Mouse (Mus musculus) heart, embryonic 15.5 days (tissue): ENCODE results near the gene Klc2. TPM values are rescaled to one million over a fixed set of nuclear protein-coding genes. Genes with fewer than 3 reads are reported as not detected.
A peak's percentile ranks its signal among the peaks of the same experiment; 100 is the strongest.

Experiments used
- ATAC-seq: fragments of 200-750 bp; cut with Nextera tagmentation; replicated peaks from 2 replicates; pipeline ENCODE4 v1.8.0; 2017; ENCODE audit warnings: low read depth, moderate TSS enrichment; ENCODE audit not compliant: insufficient number of reproducible peaks, insufficient read depth, low FRiP score
- H3K27ac ChIP-seq: fragments of 300-500 bp; sonication (generic); 2 replicates; pipeline ENCODE4 v1.5.1; 2015; ENCODE audit warnings: mild to moderate bottlenecking, inconsistent platforms
- H3K27me3 ChIP-seq: fragments of 300-500 bp; sonication (generic); 2 replicates; pipeline ENCODE4 v1.6.1; 2015; ENCODE audit warnings: inconsistent platforms
- H3K36me3 ChIP-seq: fragments of 300-500 bp; sonication (generic); 2 replicates; pipeline ENCODE4 v1.6.1; 2015; ENCODE audit warnings: mild to moderate bottlenecking, inconsistent platforms
- H3K4me1 ChIP-seq: fragments of 300-500 bp; sonication (generic); replicated peaks from 2 replicates; pipeline ENCODE4 v1.6.1; 2015; ENCODE audit warnings: inconsistent platforms
- H3K4me2 ChIP-seq: fragments of 300-500 bp; sonication (generic); 2 replicates; pipeline ENCODE4 v1.6.1; 2015; ENCODE audit warnings: inconsistent platforms, mild to moderate bottlenecking, moderate library complexity
- H3K4me3 ChIP-seq: fragments of 300-500 bp; sonication (generic); 2 replicates; pipeline ENCODE4 v1.5.1; 2015; ENCODE audit warnings: mild to moderate bottlenecking, inconsistent platforms
- H3K9ac ChIP-seq: fragments of 300-500 bp; sonication (generic); 2 replicates; pipeline ENCODE4 v1.6.1; 2015; ENCODE audit warnings: mild to moderate bottlenecking, inconsistent platforms
- H3K9me3 ChIP-seq: fragments of 300-500 bp; sonication (generic); replicated peaks from 2 replicates; pipeline ENCODE4 v1.6.1; 2016; ENCODE audit warnings: inconsistent platforms
- WGBS: fragments of 180-500 bp; shearing (Covaris S2); methylation state at CpG from one replicate; pipeline ENCODE4 v1.1.7; 2015; ENCODE audit warnings: mixed read lengths; 5-methylcytosine and 5-hydroxymethylcytosine counted together
- polyA plus RNA-seq: library from polyadenylated mRNA; unstranded; fragments of >200 nt; fragmentation: Nextera tagmentation; extraction: Ambion mirVana; gene quantifications from 2 replicates; pipeline ENCODE4 v1.2.1, GENCODE M21; 2015

Gene Klc2
- polyA plus RNA-seq, 1 experiment from 2014 or later, result 17.1 TPM

GRCm38 (mm10) chr19:5062041-5062440 is 56.3 kb downstream of the Klc2 start:
- Histone ChIP-seq H3K4me3 (no peak overlapping the region), H3K27me3 (no peaks in the 10 kb centered on the region), H3K27ac (no peak overlapping the region), H3K9me3 (no peaks in the 10 kb centered on the region), H3K9ac (no peak overlapping the region), H3K4me1 (peaks cover 39% of the 10 kb centered on the region), H3K4me2 (no peak overlapping the region), H3K36me3 (no peaks in the 10 kb centered on the region)
- no peak for ATAC-seq
- WGBS, result 84% methylated on average over 5 of the region's 5 CpGs

DNA sequence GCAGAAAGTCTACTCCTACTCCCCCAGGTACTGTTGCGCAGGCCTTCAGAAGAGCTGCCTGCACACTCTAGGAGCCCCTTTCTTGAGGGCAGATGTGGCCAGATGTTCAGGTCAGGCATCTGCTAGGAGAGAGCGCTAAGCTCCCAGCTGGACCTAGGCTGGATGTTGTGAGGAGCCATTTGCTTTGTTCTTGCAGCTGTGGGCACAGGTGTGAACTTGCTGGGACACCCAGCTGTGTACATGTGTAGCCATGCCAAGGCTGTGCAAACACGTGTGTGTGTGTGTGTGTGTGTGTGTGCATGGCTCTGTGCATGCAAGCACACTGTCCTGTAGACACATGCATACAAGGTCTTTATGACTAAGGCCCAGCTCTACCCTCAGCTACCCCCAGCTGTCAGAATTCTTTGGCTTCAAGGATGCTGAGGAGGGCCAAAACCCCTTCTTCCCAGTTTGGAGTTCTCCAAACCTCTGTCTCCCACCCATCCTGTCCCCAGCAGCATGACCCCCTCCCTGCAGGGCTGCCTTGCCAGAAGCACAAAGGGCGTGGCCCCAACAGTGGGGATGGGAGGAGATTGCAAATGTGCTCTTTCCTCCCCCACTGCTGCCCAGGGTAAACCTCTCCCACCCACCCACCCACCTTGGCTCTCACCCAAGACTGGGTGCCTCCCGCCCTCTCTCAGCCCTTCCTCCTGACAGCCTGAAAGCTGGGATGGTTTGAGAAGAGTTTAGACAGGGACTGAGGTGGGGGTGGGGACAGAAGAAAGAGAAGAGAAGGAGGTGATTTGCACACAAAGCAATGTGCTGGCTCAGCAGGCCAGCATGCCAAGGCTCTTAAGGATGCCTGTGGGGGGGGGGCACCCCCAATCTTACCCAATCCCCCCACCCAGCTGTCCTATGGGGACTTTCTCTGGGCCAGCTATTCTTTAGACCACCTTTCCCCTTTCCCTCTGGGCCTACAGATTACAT is 57.7 kb downstream of the Klc2 start:
- Histone ChIP-seq H3K4me3 (no peak overlapping the region), H3K36me3 (no peaks in the 10 kb centered on the region), H3K27me3 (no peaks in the 10 kb centered on the region), H3K27ac (peak overlapping the region; percentile 29; the same call in 1 of the 2 replicates), H3K9ac (no peak overlapping the region), H3K4me2 (no peak overlapping the region), H3K9me3 (no peaks in the 10 kb centered on the region), H3K4me1 (peaks cover 37% of the 10 kb centered on the region)
- WGBS, result 47% methylated on average over 5 of the region's 5 CpGs
- no peak; the same call in 1 of the 2 replicates for ATAC-seq

DNA sequence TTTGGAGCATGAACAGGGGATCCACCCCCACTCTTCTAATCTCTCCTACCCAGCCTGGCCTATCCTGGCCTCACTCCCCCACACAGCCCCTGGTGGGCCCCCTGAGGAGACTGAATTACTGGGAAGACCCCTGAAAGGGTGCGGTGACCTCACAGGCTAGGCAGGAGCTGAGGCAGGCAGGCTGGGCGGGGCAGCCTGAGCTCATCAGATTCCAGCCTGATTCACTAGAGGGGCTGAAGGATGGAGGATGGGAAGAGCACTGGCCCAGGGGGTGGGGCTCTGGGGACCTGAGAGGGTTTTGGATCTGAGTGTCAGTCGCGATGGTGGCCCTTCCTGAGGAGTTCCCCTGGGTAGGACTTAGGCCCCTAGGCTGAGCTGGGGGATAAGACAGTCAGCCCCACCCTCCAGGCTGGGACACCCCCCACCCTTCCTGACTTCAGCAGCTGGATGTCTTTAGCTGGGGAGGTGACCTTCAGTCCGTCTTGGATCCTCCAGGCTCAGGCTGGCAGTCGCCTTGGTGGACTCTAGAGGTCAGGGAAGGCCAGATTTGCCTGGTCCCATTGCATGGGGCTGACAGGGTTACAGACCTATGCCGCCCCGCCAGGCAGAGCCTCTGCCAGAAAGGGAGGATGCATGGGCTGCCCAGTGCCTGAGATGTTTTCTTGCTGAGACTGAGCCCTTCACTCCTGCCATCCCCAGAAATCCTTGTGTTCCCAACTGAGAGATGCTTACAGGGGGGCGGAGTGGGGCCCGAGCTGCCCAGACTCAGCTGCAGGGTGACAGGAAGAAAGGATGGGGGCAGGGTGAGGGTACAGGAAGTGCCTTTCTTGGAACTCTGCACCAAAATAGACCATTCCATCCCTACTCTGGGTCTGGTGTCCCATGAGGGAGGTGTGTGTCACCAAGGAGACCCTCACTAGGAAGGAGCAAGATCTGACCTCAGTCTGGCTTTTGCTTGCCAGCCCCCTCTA is 59.3 kb downstream of the Klc2 start:
- Histone ChIP-seq H3K4me2 (no peak overlapping the region), H3K9me3 (no peaks in the 10 kb centered on the region), H3K27me3 (peaks cover 5% of the 10 kb centered on the region; the same call in 1 of the 2 replicates), H3K27ac (peak overlapping the region; percentile 55), H3K9ac (0 out of 2 replicates have a peak overlapping the region, but pooled peaks have one; percentile 3), H3K4me1 (peaks cover 32% of the 10 kb centered on the region), H3K4me3 (no peak overlapping the region), H3K36me3 (no peaks in the 10 kb centered on the region)
- peak; percentile 27 for ATAC-seq
- 8% methylated on average over 10 of the region's 10 CpGs for WGBS

DNA sequence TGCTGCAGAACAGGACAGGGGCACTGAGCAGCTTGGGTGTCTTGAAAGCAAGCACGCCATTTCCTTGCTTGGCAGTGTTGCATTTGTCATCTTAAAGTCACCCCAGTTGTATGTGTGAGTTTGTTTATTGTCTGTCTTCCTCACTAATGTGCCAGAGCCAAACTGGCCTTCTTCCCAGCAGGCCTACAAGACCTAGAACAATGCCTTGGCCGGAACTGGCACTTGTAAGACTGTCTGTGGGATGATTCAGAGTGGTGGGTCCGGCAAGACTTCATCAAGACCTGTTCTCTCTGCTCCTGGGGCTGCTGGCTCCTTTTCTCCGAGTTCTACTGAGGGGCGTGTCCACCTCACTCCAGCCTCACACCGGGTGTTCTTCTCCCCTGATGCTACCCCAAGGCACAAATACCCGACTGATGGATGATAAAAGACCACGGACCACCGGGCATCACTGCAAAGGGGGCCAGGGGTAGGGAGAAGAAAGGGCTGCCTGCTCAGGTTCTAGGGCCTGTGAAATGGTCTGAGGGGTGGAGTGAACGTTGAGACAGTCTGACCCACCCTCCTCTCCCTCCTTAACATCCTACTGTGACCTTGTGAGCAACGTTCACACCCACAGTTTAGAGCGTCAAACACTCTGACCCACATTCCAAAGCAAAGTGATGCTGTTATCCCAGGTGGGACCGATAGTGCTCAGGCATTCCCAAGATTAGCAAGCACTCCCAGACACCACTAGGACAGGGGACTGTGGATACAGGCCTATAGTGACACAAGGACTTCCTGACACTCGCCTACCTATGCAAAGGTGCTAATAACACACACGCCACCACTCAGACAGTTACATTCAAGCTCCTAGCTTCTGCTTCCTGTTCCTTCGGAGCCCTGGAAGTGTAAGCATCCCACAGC is 60.2 kb downstream of the Klc2 start:
- Histone ChIP-seq H3K9me3 (no peaks in the 10 kb centered on the region), H3K27me3 (peaks cover 14% of the 10 kb centered on the region), H3K36me3 (no peaks in the 10 kb centered on the region), H3K4me1 (peaks cover 32% of the 10 kb centered on the region), H3K4me2 (no peak overlapping the region), H3K9ac (no peak overlapping the region), H3K4me3 (no peak overlapping the region), H3K27ac (peak overlapping the region; percentile 55)
- no peak for ATAC-seq
- WGBS, result 26% methylated on average over 16 of the region's 16 CpGs

Other genes starting within 250 kb of the Klc2 start
- gene Actn3, start 240.7 kb downstream of the Klc2 start, polyA plus RNA-seq, result 2.1 and 9.1 TPM in 2 replicates
- gene Zdhhc24, start 239.9 kb downstream of the Klc2 start, polyA plus RNA-seq, result 6.6 and 9.9 TPM in 2 replicates
- gene Bbs1, start 211.9 kb downstream of the Klc2 start, polyA plus RNA-seq, result 2.2 and 2.7 TPM in 2 replicates
- 63.6 and 84.8 TPM in 2 replicates for gene Dpp3, start 190.3 kb downstream of the Klc2 start, polyA plus RNA-seq
- 0.38 and 0.52 TPM in 2 replicates for gene Peli3, start 175.4 kb downstream of the Klc2 start, polyA plus RNA-seq
- 82.6 and 97.3 TPM in 2 replicates for gene Mrpl11, start 156.4 kb downstream of the Klc2 start, polyA plus RNA-seq
- 0.10 and 0.23 TPM in 2 replicates for gene Npas4, start 128.2 kb downstream of the Klc2 start, polyA plus RNA-seq
- 8.8 and 11.1 TPM in 2 replicates for gene Slc29a2, start 94.7 kb downstream of the Klc2 start, polyA plus RNA-seq
- 43.1 and 43.6 TPM in 2 replicates for gene B4gat1, start 79.7 kb downstream of the Klc2 start, polyA plus RNA-seq
- 1.4 and 1.5 TPM in 2 replicates for gene AC124502.3, start 79.7 kb downstream of the Klc2 start, polyA plus RNA-seq
- gene Brms1, start 77.2 kb downstream of the Klc2 start, polyA plus RNA-seq, result 23.0 and 31.9 TPM in 2 replicates
- 1.9 and 3.3 TPM in 2 replicates for gene Rin1, start 68.1 kb downstream of the Klc2 start, polyA plus RNA-seq
- gene Cd248, start 50.5 kb downstream of the Klc2 start, polyA plus RNA-seq, result 18.1 and 39.3 TPM in 2 replicates
- 3.0 and 4.5 TPM in 2 replicates for gene Tmem151a, start 33.0 kb downstream of the Klc2 start, polyA plus RNA-seq
- gene Yif1a, start 30.0 kb downstream of the Klc2 start, polyA plus RNA-seq, result 82.0 and 92.3 TPM in 2 replicates
- 2.9 and 5.7 TPM in 2 replicates for gene Cnih2, start 20.0 kb downstream of the Klc2 start, polyA plus RNA-seq
- 208 and 236 TPM in 2 replicates for gene Rab1b, start 11.5 kb downstream of the Klc2 start, polyA plus RNA-seq
- 15.1 and 21.6 TPM in 2 replicates for gene Pacs1, start 154.6 kb upstream of the Klc2 start, polyA plus RNA-seq
- gene Sf3b2, start 176.9 kb upstream of the Klc2 start, polyA plus RNA-seq, result 195 and 216 TPM in 2 replicates
- 7.3 and 7.7 TPM in 2 replicates for gene Gal3st3, start 179.8 kb upstream of the Klc2 start, polyA plus RNA-seq
- gene Catsper1, start 217.2 kb upstream of the Klc2 start, polyA plus RNA-seq, result not detected in 2 replicates
- gene Cst6, start 231.0 kb upstream of the Klc2 start, polyA plus RNA-seq, result 0.87 and 1.4 TPM in 2 replicates
- 35.3 and 45.7 TPM in 2 replicates for gene Eif1ad, start 248.2 kb upstream of the Klc2 start, polyA plus RNA-seq
- gene Banf1, start 248.6 kb upstream of the Klc2 start, polyA plus RNA-seq, result 405 and 409 TPM in 2 replicates